Mouse (Mus musculus): ENCODE data around the gene Gm826. TPM values are rescaled to one million over a fixed set of nuclear protein-coding genes. Genes with fewer than 3 reads are reported as not detected.

The Gm826 gene
- total RNA-seq, 2 experiments from 2014 or later: 0.45 TPM; not detected in 1

DNA sequence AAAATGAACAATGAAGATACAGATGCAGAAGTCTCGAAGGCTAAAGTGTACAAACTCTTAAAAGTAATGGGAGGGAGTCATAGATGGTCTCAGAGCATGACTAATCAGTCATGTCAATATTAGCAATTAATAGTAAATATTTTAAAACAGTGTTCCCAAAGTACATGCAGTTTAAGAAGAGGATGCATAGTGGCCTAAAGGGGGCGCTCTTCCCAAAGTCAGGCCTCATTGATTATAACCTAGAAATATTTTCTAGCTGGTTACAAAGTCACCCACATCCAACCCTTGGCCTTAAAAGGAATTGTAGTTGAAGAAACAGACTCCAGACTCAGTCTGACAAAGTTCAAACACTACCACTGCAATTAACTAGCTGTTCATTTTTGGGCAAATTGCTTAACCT is 20.4 kb upstream of the Gm826 start:
- DNase-seq (ENCODE audit: low spot score in 2 of 2): no peak

DNA sequence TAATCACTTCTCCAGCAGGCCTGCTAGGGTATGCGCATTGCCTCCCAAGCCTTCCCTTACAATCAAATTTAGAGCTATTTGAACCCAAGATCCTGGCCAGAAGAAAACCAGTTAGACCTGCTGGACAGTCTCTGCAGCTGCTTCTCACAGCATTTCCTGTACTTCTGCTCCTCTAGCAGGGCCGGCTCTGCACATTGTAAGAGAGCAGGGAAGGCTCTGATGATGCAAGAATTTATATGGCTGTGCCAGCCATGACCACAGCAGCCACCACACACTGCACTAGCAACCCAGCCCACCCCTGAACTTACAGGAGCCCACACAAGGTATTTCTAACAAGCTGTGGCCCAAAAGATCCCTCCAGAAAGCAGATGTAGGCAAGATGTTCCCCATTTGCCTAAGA is 19.6 kb upstream of the Gm826 start:
- no peak for DNase-seq (ENCODE audit: low spot score in 2 of 2)

DNA sequence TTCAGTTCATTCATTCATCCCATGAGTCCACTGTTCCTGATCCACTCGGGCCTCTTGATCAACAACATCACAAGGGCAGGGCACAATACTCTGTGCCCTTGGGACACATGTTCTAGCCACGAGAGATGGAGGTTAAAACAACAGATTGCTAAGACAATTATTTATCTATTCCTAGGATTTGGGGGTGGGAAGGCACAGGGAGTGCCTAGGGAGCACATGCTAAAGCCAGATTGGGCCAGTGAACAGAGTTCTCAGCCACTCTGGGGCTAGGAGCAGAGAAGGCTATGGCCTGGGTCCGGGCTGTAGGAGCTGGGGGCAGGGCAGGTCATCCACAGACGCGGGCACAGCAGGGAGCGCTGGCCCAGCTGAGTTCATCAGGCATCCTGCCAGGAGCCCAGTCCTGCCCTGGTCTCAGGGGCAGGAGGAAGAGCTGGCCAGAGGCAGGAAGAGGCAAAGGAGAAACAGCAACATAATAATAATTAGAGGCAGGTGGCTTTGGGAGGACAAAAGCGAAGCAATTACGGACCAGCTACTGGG is 17.1 kb upstream of the Gm826 start:
- DNase-seq (ENCODE audit: low spot score in 2 of 2): no peak

DNA sequence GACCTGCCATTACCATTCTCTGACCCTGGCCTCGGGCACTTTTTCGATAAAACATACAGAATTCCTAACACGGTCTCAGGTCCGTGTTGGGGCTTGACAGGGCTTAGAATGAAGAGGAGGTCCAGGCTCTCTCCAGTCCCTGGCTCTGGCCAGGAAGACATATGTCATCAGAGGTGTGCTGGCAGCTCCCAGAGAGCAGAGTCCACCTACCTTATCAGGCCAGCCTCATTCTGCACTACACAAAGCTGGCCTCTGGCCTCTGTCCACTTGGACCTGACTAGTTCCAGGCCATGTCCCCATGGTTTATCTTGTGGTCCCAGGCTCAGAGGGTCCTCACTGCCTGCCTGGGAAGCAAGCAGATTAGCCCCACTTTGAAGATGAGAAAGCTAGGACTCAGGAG is 15.6 kb upstream of the Gm826 start:
- DNase-seq (ENCODE audit: low spot score in 2 of 2): no peak

DNA sequence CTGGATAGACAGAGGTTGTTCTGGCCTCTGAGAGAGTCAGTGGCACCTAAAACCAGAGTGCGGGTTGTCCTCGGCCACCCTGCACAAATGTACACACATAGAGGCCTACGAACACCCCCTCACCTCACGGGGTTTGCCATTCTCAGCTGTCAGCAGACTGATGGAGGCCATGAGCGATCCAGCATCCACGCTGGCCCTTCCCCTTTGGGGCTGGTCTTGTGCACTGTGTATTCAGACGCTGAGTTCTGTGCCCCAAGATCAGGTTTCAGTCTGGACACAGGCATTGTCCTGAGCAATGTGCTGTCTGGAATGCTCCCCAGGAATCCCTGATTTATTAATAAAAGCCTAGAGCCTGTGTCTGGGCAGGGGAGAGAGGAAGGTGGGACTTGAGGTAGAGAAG is 14.8 kb upstream of the Gm826 start:
- no peak for DNase-seq (ENCODE audit: low spot score in 2 of 2)

DNA sequence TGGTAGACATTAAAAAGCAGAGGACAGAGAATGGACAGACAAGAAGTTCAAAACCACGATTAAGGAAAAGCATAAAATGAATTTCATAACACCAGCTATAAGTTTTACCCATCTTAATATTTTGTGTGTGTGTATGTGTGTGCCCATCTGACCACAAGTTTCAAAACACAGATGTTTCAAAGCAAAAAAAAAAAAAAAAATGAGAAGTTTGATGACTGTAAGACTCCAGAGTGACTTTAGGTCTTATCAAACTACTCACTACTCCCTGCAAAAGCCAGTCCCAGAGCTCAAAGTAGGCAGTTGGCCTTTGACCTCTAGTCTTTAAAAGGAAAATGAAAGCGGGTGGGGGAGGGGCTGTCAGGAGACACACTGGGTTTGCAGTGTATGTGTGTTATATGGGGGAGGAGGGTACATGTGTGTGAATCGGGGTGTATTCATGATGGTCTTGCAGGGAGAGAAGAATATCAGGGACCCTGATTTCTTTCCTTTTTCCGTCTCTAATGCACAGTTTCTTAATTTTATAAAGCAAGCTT is 14.2 kb upstream of the Gm826 start:
- no peak for DNase-seq (ENCODE audit: low spot score in 2 of 2)

DNA sequence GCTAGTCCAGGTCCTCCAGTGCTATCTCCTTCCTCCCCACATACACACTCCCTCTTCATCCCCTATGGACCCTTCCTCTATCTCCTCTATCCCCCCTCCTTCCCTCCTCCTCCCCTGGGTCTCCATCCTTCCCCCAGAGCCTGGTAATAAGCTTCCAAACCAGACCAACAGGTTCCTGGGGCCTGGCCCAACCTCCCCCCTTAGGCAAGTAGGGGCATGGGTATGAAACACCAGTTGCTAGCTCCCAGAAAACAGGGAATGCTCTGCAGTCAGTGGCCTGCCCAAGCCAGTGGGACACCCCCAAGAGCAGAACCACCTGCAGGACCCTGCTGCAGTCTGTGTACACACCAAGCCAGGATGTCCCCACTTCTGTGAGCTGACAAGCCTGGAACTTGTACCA is 11.7 kb upstream of the Gm826 start:
- no peak for DNase-seq (ENCODE audit: low spot score in 2 of 2)

DNA sequence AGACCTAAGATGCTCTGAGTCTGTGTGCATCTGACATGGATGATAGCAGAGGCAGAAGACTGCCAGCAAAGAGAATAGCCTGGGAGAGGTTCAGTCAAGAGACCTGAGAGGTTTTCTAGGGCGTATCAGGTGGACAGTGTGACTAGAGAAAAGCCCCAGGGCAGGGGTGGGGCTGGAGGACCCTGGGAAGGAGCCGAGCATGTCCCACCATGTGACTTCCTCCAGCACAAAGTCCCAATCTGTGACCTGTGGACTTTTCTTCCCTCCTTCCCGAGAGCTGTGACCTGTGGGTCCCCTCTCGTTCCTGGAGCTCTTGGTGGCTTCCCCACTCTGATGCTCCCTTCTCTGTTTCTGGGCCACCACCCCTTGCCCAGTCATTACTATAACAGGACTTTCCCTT is 6.2 kb upstream of the Gm826 start:
- DNase-seq (ENCODE audit: low spot score in 2 of 2): no peak

DNA sequence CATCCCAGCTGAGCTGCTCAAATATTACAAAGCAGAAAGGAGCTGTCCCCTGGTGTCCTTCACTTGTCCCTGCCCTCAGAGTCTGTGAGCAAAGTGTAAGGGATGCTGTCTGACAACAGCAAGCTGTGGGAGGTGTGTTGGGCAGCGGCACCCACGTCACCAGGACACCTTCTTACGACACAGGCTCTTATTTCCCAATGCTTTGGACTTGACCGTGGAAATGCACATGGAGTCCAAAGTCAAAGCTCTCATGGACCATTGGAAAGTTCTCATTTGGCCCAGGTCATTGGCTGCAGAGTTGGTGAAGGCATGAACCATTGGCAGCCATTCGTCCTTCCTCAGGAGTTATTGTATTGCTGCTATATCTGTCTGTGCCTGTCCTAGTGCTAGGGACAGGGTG is 5.6 kb upstream of the Gm826 start:
- DNase-seq (ENCODE audit: low spot score in 2 of 2): no peak

DNA sequence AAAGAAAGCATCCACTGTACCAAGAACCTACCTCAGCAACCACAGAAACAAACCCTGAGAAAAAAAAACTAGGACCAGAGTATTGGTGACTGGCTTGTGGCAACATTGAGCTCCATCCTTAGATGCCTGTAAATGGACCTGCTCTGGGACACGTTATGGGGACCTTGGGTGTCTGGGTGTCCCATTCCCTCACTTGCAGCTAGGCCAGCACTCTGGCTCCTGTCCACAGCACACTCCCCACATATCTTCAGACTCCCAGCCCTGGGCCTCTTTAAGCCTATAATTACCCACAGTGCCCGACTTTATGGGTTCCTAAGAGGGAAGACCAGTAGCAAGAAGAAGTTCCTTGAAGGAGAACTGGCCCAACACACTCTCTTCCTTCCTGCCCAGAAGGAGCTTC is 2.1 kb upstream of the Gm826 start:
- no peak for DNase-seq (ENCODE audit: low spot score in 2 of 2)

DNA sequence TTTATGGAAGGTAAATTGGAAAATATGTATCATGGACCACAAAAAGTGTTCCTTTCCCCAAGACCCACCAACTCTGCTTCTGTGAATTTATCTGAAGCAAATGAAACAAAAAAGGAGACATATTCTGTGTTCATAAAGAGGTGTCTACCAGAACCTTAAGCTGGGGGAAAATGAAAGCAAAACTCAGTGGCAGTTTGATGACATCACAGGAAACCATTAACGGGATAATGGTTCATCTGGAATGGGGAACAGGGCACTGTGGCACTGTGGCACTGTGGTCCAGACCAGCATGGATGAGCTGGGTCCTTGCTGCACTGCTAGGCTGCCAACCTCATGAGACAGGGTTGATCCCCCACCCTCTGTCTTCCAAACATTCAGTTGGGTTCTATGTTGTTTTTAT is 1.1 kb upstream of the Gm826 start:
- DNase-seq (ENCODE audit: low spot score in 2 of 2): no peak

DNA sequence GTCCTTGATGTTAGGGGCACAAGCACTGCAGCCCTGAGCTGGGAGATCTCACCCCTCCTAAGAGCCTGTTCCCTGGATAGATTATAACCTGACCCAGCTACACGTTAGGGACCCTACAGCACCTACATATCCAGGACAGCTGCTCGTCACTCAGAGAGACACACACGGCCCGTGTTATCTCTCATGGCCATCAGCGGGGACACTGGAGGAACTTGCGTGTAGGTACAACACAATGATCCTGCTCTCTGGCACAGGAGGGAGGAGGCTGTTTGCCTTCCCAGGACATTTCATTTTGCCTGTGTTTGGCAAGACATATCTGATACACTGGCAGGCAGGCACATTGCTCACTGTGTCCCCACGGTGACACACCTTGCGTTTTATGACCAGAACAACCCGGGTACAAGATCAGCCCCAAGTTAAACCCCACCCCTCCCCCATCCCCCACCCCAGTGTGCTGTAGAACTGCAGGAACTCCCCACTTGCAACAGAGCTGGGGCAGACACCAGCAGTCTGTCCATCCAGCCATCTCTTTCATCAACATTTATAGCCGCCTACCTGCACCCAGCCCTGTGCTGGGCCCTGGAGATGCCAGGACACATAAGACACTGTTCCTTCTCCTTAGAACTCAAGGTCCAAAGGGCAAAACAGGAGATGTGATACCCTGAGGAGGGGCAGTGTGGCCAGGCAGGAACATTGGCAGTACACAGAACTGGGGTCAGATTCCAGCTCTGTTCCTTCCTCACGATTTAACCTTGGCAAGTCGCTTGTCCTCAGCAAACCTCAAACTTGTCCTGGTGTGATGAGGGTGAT is 1.2 kb downstream of the Gm826 start:
- DNase-seq (ENCODE audit: low spot score in 2 of 2): no peak

DNA sequence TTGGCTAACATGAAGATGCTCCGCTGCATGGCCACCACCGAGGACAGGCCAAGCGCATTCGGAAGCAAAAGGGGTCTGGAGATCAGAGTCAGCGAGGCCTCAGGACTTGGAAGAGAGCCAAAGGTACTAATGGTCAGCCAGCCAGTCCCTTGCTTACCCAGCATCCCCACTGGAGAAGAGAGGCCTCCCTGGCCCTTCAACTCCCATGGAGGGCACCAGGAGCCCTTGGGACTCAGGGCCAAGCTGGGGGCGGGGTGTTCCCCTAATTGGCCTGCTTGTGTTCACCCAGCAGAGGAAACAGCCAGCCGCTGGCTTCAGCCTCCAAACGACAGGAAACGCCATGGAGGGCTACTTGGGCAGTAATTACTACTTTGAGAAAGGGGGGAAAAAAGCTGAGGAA is 5.1 kb downstream of the Gm826 start:
- DNase-seq (ENCODE audit: low spot score in 2 of 2): no peak

DNA sequence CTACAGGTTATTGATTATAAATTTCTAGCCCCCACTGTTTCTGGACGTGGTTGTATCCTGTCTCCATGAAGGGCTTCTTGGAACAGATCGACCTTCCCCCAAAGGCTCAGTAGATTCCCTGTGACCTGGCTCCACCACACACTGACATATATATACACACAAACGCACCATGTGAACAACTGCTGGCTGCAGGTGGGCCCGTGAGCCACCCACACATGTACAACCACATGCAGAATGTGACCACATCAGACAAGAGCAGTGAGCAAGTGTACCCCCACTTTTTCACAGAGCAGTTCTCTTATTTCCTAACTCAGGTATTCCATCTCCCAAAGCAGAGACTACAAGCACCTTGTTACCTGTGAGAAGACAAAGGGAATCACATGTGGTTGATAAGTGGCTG is 6.2 kb downstream of the Gm826 start:
- DNase-seq (ENCODE audit: low spot score in 2 of 2): no peak

DNA sequence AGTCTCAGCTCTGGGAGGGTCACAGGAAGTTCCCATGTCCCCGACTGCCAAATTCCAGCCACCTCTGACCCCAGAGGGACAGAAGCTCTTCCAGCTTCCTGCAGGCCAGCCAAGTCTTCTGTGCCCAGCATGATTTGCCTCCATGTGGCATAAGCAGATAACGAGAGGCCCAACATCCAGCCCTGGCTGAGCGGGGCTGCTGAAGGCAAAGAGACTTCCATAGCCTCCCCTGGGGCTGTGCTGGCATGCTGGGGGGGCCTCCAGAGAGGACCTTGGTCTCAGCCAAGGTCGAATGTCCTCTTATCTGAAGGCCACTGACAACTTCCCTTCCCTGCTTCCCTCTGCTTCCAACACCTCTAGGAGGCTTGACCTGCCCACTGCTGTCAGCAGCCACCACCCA is 6.8 kb downstream of the Gm826 start:
- no peak for DNase-seq (ENCODE audit: low spot score in 2 of 2)

DNA sequence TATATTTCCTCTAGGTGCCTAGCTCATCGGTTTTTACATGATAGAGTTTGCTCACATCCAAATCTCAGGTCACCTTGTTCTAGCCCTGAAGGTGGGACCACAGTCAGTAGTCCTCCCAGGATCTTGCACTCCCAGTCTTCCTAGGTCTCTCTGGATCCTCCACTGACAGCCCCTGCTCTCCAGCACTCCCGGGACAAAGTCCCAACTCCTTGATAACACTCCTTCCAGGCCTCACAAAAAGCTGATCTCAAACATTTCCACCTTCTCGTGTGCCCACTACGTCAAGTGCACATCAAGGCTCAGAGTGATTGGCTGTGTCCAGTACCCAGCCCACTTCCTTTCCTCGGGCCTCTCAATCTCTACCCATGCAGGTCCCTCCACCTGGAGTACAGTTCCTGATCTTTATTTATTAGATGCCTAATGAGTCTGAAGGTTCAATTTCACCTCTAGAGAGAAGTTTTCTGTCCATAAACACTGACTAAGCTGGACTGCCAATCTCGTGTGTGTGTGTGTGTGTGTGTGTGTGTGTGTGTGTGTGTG is 8.8 kb downstream of the Gm826 start:
- DNase-seq (ENCODE audit: low spot score in 2 of 2): no peak

DNA sequence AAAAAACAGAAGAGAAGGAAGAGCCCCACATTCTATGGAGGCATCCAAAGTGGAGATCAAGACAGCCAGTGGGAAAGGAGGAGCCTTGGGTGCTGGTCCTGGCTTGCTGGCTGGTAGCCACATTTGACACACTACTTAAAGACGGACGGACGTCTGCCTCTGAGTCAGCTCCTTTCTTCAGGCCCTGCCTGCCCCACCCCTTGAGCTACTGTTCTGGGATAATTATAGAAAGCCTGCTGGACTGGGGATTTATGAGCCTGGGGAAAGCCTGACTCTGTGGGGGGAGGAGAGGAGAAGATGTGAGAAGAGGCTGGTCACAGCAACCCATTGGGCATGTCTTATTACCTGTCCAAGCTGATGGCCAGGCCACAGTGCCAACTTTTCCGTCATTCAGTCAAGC is 12.1 kb downstream of the Gm826 start:
- DNase-seq (ENCODE audit: low spot score in 2 of 2): no peak

DNA sequence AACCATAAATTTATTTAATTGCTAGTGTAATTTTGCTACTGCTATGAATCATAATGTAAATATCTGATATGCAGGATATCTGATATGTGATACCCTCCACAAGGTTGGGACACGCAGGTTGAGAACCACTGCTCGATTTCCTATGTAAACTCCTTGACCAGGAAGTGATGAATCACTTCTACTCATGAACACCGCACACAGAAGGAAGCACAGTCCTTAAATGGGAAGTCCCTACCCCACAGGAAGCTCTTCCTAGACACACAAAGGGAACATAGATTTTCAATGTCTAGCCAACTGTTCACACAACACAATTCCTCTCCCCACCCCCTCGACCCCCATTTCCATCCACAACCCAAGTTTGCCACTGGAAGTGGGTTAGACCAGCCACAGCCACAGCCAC is 15.7 kb downstream of the Gm826 start:
- DNase-seq (ENCODE audit: low spot score in 2 of 2): no peak

DNA sequence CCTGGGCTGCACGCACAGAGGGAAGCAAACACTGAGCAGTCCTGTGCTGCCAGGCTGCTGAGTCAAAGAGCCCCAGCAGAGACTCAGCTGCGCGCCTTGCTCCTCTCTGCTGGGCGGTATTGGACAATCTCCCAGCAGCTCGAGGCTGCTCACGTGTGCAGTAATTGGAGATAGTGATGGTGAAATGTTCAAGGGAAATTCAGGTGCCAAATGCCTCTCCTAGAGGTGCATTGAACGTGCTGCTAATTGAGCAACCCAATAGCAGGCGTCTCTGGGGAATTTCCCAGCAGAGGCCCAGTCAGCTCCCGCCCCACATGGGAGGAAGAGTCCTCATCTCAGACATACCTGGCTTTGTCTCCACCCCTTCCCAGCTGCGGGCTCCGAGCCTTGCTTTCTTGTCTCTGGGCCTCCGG is 20.4 kb downstream of the Gm826 start:
- DNase-seq (ENCODE audit: low spot score in 2 of 2): no peak

DNA sequence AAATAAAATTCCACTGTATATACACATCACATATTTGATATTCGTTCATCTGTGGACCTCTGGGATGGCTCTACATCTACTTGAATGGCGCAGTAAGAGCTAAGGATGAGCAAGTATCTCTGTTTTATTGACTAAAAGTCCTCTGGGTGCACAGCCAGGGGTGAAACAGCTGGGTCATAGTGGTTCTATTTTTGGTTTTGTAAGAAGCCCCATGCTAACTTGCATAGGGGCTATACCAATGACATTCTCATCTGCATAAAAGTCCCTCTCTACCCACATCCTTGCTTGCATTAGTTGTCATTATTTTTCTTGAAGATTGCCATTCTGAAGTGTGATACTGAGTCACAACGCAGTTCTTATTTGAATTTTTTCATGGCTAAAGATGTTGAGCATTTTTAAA is 28.9 kb downstream of the Gm826 start:
- no peak for DNase-seq (ENCODE audit: low spot score in 2 of 2)

DNA sequence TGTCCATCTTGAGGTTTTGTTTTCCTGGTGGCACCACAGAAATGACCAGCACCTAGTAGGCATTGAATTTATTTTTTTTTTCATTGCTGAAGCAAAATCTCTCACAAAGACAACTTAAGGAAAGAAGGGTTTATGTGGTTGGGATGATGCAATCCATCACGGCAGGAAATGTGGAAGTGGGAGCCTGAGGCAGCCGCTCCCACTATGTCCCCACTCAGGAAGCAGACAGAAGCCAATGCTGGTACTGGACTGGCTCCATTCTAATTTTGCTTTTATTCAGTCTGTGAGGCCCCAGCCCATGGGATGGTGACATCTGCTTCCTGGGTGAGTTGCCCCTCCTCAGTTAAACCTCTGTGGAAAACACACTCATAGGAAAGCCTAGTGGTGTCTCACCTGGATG is 30.0 kb downstream of the Gm826 start:
- no peak for DNase-seq (ENCODE audit: low spot score in 2 of 2)

DNA sequence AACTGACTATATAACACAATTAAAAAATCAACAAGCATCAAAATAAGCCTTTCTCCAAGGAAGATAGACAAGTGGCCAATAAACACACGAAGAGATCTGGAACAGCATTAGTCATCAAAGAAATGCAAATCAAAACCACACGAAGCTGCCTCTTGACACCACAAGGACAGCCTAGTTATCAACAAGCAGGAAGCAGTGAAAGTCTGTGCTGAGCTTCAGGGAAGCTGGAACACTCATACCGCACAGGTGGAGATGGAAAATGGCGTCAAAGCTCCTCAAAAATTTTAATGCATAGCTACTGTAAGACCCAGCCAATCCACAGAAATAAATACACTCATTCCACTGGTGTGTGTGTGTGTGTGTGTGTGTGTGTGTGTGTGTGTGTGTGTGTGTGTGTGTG is 31.9 kb downstream of the Gm826 start:
- no peak for DNase-seq (ENCODE audit: low spot score in 2 of 2)

DNA sequence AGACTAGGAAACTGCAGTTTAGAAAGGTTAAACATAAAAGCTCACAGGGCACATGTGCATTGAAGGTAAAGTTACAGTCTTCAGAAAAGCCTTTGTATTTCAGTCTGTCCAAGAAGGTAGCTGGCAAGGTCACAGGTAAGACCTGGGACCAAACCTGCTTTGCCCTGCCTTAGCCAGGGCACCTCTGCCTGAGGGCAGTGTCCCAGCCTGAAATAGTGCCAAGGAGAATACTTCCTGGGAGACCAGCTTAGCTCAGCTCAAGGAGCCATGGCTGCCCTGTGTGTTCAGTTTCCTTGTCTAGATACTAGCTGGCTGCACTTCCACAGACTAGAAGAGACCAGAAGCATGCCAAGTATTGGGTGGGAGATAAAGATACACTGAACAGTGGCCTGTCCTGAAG is 35.4 kb downstream of the Gm826 start:
- DNase-seq (ENCODE audit: low spot score in 2 of 2): no peak

Measured in left cerebral cortex, adult 18-20 months (tissue).